Mouse (Mus musculus) hindbrain, embryonic 14.5 days (tissue): Measurements from ENCODE around the gene Nfam1. TPM values are rescaled to one million over a fixed set of nuclear protein-coding genes. Genes with fewer than 3 reads are reported as not detected.
A peak's percentile ranks its signal among the peaks of the same experiment; 100 is the strongest.

Source experiments
- ATAC-seq: fragments of 200-750 bp; cut with Nextera tagmentation; 2 replicates; pipeline ENCODE4 v1.8.0; 2017; ENCODE audit warnings: moderate number of reproducible peaks, mild to moderate bottlenecking, moderate TSS enrichment, moderate library complexity; ENCODE audit not compliant: low FRiP score
- DNase-seq: peaks from one replicate; pipeline ENCODE4 v3.0.0-alpha.2; 2015; ENCODE audit warnings: low spot score
- H3K27ac ChIP-seq: fragments of 300-500 bp; sonication (generic); 2 replicates; pipeline ENCODE4 v1.5.1; 2014; ENCODE audit warnings: mild to moderate bottlenecking, moderate library complexity
- H3K27me3 ChIP-seq: fragments of 300-500 bp; sonication (generic); 2 replicates; pipeline ENCODE4 v1.6.1; 2014; ENCODE audit warnings: mild to moderate bottlenecking, low read length, mixed read lengths; ENCODE audit not compliant: control insufficient read depth, insufficient read depth
- H3K36me3 ChIP-seq: fragments of 300-500 bp; sonication (generic); replicated peaks from 2 replicates; pipeline ENCODE4 v1.6.1; 2014; ENCODE audit not compliant: control insufficient read depth, insufficient read depth
- H3K4me1 ChIP-seq: fragments of 300-500 bp; sonication (generic); replicated peaks from 2 replicates; pipeline ENCODE4 v1.6.1; 2014; ENCODE audit warnings: antibody characterized with exemption, low read length, mixed read lengths; ENCODE audit not compliant: control insufficient read depth, insufficient read depth
- H3K4me2 ChIP-seq: fragments of 300-500 bp; sonication (generic); replicated peaks from 2 replicates; pipeline ENCODE4 v1.6.1; 2014; ENCODE audit warnings: mild to moderate bottlenecking, moderate library complexity
- H3K4me3 ChIP-seq: fragments of 300-500 bp; sonication (generic); replicated peaks from 2 replicates; pipeline ENCODE4 v1.5.1; 2014; ENCODE audit warnings: mild to moderate bottlenecking, low read length
- H3K9ac ChIP-seq: fragments of 300-500 bp; sonication (generic); 2 replicates; pipeline ENCODE4 v1.6.1; 2014
- H3K9me3 ChIP-seq: fragments of 300-500 bp; sonication (generic); 2 replicates; pipeline ENCODE4 v1.6.1; 2016; ENCODE audit warnings: low read length; ENCODE audit not compliant: control insufficient read depth
- whole genome bisulfite sequencing: fragments of 180-500 bp; shearing (Covaris S2); extraction: QIAGEN DNeasy Blood & Tissue Kit; methylation state at CpG from one replicate; pipeline ENCODE4 v1.1.7; 2014; 5-methylcytosine and 5-hydroxymethylcytosine counted together
- polyA plus RNA-seq: library from polyadenylated mRNA; unstranded; fragments of >200 nt; fragmentation: Nextera tagmentation; extraction: Ambion mirVana; gene quantifications from 2 replicates; pipeline ENCODE4 v1.2.1, GENCODE M21; 2014

Gene Nfam1
- polyA plus RNA-seq, 1 experiment from 2014 or later: 1.9 TPM

DNA sequence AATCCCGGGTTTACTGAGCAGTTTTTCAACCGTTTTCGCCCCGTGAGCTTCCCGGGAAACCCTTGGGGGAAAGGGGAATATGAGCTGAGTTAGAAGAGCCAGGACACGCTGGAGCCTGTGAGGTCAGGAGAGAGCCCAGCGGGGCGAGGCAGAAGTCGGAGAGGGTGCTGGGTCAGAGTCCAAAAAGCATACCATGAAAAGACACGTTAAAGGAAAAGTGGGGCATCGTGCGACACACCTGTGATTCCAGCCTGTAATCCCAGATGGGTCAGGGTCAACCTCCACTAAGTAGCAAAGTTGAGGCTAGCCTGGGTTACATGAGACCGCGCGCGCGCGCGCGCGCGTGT is 10.2 kb upstream of the Nfam1 start:
- no peak for ATAC-seq
- H3K4me3 ChIP-seq: no peak overlapping the region

DNA sequence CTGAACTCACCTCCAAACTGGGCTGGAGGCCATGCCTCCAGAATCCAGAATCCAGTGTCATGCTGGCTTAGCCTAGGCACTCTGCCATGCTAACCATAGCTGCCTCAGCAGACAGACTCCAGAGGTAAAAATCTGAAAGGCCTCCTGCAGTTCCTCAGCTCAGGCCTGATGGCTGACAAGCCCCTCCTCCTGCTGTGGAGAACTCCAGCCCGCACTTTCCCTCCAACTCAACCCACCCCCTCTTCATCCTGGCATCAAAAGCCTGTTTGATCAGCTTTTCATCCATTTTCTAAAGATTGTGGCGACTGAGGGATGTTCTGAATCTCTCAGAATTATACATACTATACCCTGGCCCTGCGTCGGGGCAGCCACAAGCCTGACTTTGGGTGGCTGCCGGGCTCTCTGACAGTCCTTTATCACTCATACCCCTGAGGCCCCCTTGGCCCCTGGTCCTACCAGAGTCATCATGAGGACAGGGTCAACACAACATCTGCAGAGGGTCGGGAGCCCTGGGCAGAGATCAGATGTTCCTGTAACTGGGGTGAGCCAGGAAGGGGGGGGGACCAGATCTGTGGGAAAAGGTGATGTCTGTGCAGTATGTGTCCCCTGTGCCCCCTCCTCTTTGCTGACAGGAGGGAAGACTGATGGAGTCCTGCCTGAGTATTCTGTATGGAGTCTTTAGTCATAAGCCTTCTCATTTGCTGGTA is 9.7 kb upstream of the Nfam1 start:
- DNase-seq (peak; percentile 54), ATAC-seq (peak; percentile 50; the same call in 1 of the 2 replicates)
- 10% methylated on average over 6 of the region's 6 CpGs for WGBS
- Histone ChIP-seq H3K36me3 (no peaks in the 10 kb centered on the region), H3K9ac (peak overlapping the region; percentile 54), H3K4me1 (peaks cover 24% of the 10 kb centered on the region; the same call in 1 of the 2 replicates), H3K9me3 (no peaks in the 10 kb centered on the region), H3K27me3 (peaks cover 3% of the 10 kb centered on the region; the same call in 1 of the 2 replicates), H3K4me2 (peak overlapping the region; percentile 42), H3K4me3 (0 out of 2 replicates have a peak overlapping the region, but pooled peaks have one; percentile 1), H3K27ac (peak overlapping the region; percentile 71)

More for the DNA sequence above, 10.2 kb upstream of the Nfam1 start:
- peaks cover 3% of the 10 kb centered on the region; the same call in 1 of the 2 replicates for H3K27me3 ChIP-seq
- H3K4me2 ChIP-seq: peak overlapping the region; percentile 42
- H3K36me3 ChIP-seq: no peaks in the 10 kb centered on the region
- DNase-seq: no peak
- 69% methylated on average over 22 of the region's 22 CpGs for WGBS
- H3K9me3 ChIP-seq: no peaks in the 10 kb centered on the region
- peaks cover 20% of the 10 kb centered on the region; the same call in 1 of the 2 replicates for H3K4me1 ChIP-seq
- H3K27ac ChIP-seq: peak overlapping the region; percentile 71; the same call in 1 of the 2 replicates
- peak overlapping the region; percentile 54; the same call in 1 of the 2 replicates for H3K9ac ChIP-seq

DNA sequence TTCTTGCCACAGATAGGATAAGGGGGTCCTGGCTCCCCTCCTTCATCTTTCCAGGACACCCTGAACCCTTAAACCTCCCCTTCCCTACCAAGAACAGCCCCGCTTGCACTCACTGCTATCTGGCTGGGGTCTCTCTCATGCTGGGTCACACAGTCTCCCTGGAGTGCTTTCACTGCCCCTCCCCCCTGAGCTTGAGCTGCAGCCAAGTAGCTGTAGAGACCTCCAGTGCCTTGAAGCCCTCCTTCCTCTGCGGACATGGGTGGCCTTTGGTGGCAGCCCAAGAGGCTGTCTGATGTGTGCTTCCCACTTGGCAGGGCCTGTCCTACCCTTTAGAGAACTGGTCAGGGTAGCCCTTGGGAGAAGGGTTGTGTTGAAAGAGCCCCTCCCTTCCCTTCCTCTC is 7.0 kb upstream of the Nfam1 start:
- no peak overlapping the region for H3K27ac ChIP-seq
- 50% methylated on average over 2 of the region's 2 CpGs for WGBS
- peaks cover 27% of the 10 kb centered on the region; the same call in 1 of the 2 replicates for H3K4me1 ChIP-seq
- H3K4me3 ChIP-seq: no peak overlapping the region
- H3K9ac ChIP-seq: no peak overlapping the region
- H3K36me3 ChIP-seq: no peaks in the 10 kb centered on the region
- H3K4me2 ChIP-seq: no peak overlapping the region
- peaks cover 7% of the 10 kb centered on the region; the same call in 1 of the 2 replicates for H3K27me3 ChIP-seq
- DNase-seq: no peak
- H3K9me3 ChIP-seq: no peaks in the 10 kb centered on the region
- no peak for ATAC-seq

DNA sequence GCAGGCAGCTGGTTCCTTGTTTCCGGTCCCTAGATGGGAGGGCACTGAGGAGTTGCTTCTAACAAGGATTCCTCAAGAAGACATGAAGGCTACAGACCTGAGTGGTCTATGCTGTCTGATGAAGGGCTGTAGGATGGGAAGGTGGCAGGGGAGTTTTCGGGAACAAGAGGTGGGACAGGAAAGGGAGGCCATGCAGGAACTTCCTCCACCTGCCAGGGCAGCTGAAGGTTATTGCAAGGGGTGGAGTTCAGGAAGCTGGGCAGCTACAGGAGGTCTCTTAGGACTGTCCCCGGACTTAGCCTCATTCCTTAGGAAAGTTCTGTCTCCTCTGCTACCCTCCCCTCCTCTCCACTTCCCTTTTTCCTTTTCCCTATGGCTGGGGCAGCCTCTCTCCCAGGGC is 5.7 kb upstream of the Nfam1 start:
- ATAC-seq: no peak
- 67% methylated on average over 3 of the region's 3 CpGs for WGBS
- Histone ChIP-seq H3K9ac (no peak overlapping the region), H3K36me3 (no peaks in the 10 kb centered on the region), H3K4me2 (no peak overlapping the region), H3K27me3 (peaks cover 7% of the 10 kb centered on the region; the same call in 1 of the 2 replicates), H3K4me1 (peaks cover 40% of the 10 kb centered on the region), H3K4me3 (no peak overlapping the region), H3K27ac (no peak overlapping the region), H3K9me3 (no peaks in the 10 kb centered on the region)
- DNase-seq: no peak

DNA sequence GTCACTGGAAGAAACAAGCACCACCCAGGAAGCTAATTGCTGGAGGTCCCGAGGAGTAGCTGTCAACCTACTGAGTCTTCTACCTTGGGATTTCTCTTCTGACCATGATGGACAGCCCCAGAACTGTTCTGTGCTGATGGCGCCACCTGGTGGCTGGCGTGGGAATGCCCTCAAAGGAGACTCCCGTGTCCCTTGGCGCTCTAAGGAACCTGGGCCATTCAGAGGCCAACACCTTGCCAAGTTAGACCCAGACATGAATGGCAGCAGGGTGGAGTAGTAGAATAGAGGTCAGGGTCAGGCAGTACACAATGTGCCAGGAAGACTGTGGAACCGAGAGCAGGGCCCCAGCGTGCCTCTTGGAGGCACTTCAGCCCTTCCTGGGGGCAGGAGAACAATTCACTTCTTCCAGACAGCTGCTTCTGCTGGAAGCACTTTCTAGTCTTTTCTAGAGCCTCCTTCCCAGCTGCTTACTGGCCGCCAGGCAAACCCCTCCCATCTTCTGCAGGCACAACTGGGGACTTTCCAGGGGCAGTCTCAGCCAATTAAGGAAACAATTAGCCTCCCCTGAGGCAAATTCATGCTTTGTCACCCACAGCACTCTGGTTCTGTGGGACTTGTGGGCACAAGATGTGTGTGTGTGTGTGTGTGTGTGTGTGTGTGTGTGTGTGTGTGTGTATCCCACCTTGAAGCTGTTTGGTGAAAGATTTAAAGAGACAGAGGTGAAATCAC is 4.8 kb upstream of the Nfam1 start:
- WGBS: 3% methylated on average over 8 of the region's 8 CpGs
- Histone ChIP-seq H3K4me3 (no peak overlapping the region), H3K4me1 (peaks cover 40% of the 10 kb centered on the region), H3K36me3 (no peaks in the 10 kb centered on the region), H3K4me2 (no peak overlapping the region), H3K9me3 (no peaks in the 10 kb centered on the region), H3K9ac (no peak overlapping the region), H3K27ac (no peak overlapping the region), H3K27me3 (peaks cover 7% of the 10 kb centered on the region; the same call in 1 of the 2 replicates)
- ATAC-seq (no peak), DNase-seq (peak; percentile 88)

DNA sequence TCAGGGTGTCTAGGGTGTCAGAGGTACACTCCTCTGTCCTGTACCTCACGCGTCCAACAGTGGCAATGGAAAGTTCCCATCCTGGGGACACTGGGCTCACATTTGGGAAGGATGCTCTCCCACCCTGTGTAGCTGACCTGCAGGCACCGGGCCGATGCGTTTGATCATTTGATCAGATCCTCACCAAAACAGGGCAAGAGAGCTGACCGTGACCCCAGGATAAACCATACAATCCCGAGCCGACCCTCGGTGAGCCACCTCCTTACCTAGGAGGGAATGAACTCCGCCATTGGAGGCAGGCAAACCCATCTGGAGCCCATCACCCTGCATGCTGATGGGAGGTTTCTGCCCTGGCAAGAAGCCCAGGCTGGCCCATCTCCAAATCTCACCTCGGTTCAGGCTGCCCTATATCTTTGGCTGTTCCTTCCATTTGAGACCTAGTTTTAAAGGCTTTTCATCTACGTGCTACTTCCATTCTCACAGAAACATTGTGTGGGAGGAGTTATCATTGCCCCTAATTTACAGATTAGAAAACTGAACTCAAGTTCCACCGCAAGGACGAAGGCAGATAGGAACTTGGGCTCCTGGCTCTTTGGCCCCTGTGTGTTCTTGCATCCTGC is 3.9 kb upstream of the Nfam1 start:
- Histone ChIP-seq H3K4me2 (no peak overlapping the region), H3K9me3 (no peaks in the 10 kb centered on the region), H3K27me3 (peaks cover 7% of the 10 kb centered on the region; the same call in 1 of the 2 replicates), H3K27ac (no peak overlapping the region), H3K36me3 (no peaks in the 10 kb centered on the region), H3K4me1 (peaks cover 41% of the 10 kb centered on the region), H3K4me3 (no peak overlapping the region), H3K9ac (no peak overlapping the region)
- WGBS: 79% methylated on average over 14 of the region's 14 CpGs
- ATAC-seq: no peak
- peak; percentile 71 for DNase-seq

DNA sequence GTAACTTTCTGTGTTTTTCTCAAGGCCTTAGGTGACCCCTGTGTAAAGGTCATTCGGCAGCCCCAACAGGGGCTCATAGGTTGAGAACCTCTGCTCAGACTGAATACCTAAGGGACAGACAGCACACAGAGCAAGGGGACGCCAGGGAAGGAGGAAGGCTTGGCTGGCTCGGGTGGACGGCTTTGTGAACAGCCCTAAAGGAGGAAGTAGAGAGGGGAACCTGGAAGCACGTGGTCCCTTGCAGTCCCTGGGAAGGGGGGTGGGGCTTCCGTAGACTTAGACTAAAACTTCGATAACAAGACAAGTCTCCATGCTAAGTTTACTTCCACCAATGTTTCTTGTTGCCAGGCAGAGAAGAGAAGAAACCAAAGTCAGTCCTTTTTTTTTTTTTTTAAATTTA is 3.0 kb upstream of the Nfam1 start:
- Histone ChIP-seq H3K9ac (no peak overlapping the region), H3K4me3 (no peak overlapping the region), H3K4me2 (no peak overlapping the region), H3K27ac (no peak overlapping the region), H3K4me1 (peaks cover 41% of the 10 kb centered on the region), H3K9me3 (no peaks in the 10 kb centered on the region), H3K27me3 (0 out of 2 replicates have a peak, but pooled peaks cover 4% of the 10 kb centered on the region), H3K36me3 (no peaks in the 10 kb centered on the region)
- DNase-seq (no peak), ATAC-seq (no peak)
- WGBS: 69% methylated on average over 7 of the region's 7 CpGs

DNA sequence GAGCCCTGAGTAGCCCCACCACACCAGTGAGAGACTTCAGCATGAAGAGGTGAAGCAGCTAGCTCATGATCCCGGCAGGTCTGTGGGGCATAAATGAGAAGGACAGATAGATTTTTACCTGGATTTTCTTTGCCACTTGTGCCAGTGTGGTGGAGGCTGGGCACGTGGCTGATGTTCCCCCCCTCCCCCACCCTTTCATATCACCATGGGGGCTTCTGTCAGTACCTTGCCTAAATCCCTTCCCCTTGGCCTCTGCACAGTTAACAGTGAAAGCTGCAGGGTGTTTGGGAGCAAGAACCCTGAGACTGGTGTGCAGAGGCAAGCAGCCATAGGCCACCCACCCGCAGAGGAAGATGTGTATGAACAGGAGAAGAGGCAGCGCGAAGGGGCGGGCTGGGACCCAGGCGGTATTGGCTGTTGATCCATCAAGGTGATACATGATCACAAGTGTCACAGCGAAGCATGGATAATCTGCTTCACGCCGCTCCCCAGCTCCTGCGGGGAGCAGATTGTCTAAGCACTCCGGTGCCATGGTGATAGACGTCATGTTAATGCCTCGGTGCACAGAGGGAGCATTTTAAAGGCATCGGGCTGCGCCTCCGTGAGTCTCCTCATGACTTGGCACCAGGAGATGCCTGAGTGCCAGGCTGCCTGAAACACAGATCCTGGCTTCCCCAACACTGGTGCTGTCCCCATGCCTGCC is 1.3 kb upstream of the Nfam1 start:
- 5% methylated on average over 17 of the region's 17 CpGs for WGBS
- peak; percentile 73 for DNase-seq

More for the DNA sequence above, 1.3 kb upstream of the Nfam1 start:
- H3K9ac ChIP-seq: no peak overlapping the region
- peak; percentile 41; the same call in 1 of the 2 replicates for ATAC-seq
- H3K4me1 ChIP-seq: peaks cover 45% of the 10 kb centered on the region
- no peaks in the 10 kb centered on the region for H3K36me3 ChIP-seq
- H3K27me3 ChIP-seq: 0 out of 2 replicates have a peak, but pooled peaks cover 4% of the 10 kb centered on the region
- no peak overlapping the region for H3K27ac ChIP-seq
- no peaks in the 10 kb centered on the region for H3K9me3 ChIP-seq
- H3K4me2 ChIP-seq: peak overlapping the region; percentile 42
- no peak overlapping the region for H3K4me3 ChIP-seq
